ENCODE assay signal across 9 mouse cellular contexts in the genomic region with DNA sequence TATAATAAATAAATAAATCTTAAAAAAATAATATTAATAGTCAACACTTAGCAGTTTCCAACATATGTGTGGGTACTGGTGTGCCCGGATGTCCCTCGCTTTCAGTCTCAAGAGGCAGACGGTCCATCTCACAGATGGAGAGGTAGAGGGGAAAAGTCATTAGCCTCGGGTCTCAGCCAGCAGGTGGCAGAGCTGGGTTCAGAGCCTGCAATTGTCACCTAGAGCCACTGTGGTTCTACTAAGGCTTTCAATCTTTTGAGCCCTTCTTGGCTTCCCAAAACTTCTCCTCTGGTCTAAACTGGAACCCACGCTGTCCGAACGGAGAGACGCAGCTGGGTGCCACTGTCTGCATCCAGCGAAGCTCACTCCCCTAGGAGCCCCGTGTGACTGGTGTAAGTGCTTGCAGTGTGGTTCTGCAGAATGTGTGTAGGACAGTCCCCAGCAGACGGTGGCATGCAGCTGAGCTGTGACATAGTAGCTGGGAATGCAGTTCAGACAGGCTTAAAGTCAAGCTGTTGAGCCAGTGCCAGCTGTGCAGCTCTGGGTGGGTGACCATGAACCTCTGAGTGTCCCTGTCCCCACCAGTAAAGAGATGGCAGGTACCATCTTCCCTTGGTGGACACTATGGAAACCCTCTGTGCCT. TPM values are rescaled to one million over a fixed set of nuclear protein-coding genes. Genes with fewer than 3 reads are reported as not detected.
DNase-seq lines count a peak whose midpoint lies in the region; ATAC-seq lines count a peak whose summit lies in the region.
"Had no signal": no experiment of that assay in that cellular context is flagged by ENCODE, and none has a peak within 500 bp of the region (broad histone marks: within the 10 kb centered on the region; RNA-seq: fewer than 3 reads in every experiment).

No protein-coding gene starts in this region.

- DNase-seq in adrenal gland, adult (ENCODE audit: inconsistent age in 2 of 2, low spot score in 1 of 2): peak; percentile 52 to 72
- no peak for DNase-seq in adrenal gland, postnatal 25 days
- no peak for DNase-seq in neural tube, embryonic 10.5 days (ENCODE audit: extremely low spot score, low spot score)
- DNase-seq in embryo, embryonic 10.5 days (ENCODE audit: low spot score): peak; percentile 37
- DNase-seq in left cerebral cortex, postnatal 25 days (ENCODE audit: low spot score in 2 of 2): peak; percentile 31 to 45
- DNase-seq in embryonic facial prominence, embryonic 10.5 days (ENCODE audit: low spot score): no peak
- DNase-seq in spleen, postnatal 4 days (ENCODE audit: low spot score in 2 of 2): no peak

- H3K4me1 ChIP-seq in neural tube, embryonic 12.5 days: peaks cover 12% of the 10 kb centered on the region
- H3K4me1 ChIP-seq in embryonic facial prominence, embryonic 10.5 days: peaks cover 8% of the 10 kb centered on the region; the same call in 1 of the 2 replicates
- H3K4me1 ChIP-seq: liver, embryonic 15.5 days had no signal

- H3K36me3 ChIP-seq in neural tube, embryonic 12.5 days: no peaks in the 10 kb centered on the region
- H3K36me3 ChIP-seq in embryonic facial prominence, embryonic 10.5 days (replicated peaks): no peaks in the 10 kb centered on the region
- H3K36me3 ChIP-seq: liver, embryonic 15.5 days had no signal

- H3K4me3 ChIP-seq in neural tube, embryonic 12.5 days: no peak overlapping the region
- H3K4me3 ChIP-seq in embryonic facial prominence, embryonic 10.5 days: no peak overlapping the region
- H3K4me3 ChIP-seq: liver, embryonic 15.5 days had no signal

- H3K9ac ChIP-seq in neural tube, embryonic 12.5 days: no peak overlapping the region
- H3K9ac ChIP-seq: liver, embryonic 15.5 days had no signal

- no peak overlapping the region for H3K27ac ChIP-seq in neural tube, embryonic 12.5 days
- no peak overlapping the region for H3K27ac ChIP-seq in embryonic facial prominence, embryonic 10.5 days (replicated peaks)
- H3K27ac ChIP-seq: liver, embryonic 15.5 days had no signal

- no peaks in the 10 kb centered on the region for H3K27me3 ChIP-seq in neural tube, embryonic 12.5 days (replicated peaks)
- peaks cover 7% of the 10 kb centered on the region; the same call in 1 of the 2 replicates for H3K27me3 ChIP-seq in embryonic facial prominence, embryonic 10.5 days (replicated peaks; ENCODE audit: low read depth, poor library complexity, severe bottlenecking)

- ATAC-seq in neural tube, embryonic 12.5 days (ENCODE audit: low FRiP score, low read depth): no peak

- WGBS in neural tube, embryonic 12.5 days: 66% methylated on average over 11 of the region's 11 CpGs
- 63% methylated on average over 11 of the region's 11 CpGs for whole genome bisulfite sequencing in embryonic facial prominence, embryonic 10.5 days

- intact Hi-C loops in left cerebral cortex, postnatal 25 days (cut with DNase I): no loop called here

- H3K9me3 ChIP-seq in neural tube, embryonic 12.5 days: no peaks in the 10 kb centered on the region
- H3K9me3 ChIP-seq in embryonic facial prominence, embryonic 10.5 days: no peaks in the 10 kb centered on the region
- H3K9me3 ChIP-seq: liver, embryonic 15.5 days had no signal

- H3K4me2 ChIP-seq in neural tube, embryonic 12.5 days (replicated peaks): peak overlapping the region; percentile 42; the same call in 1 of the 2 replicates
- H3K4me2 ChIP-seq: liver, embryonic 15.5 days had no signal

RNA-seq across cellular contexts. Expression of a gene that starts 29.2 kb away (rescaled TPM):
- 50.6 and 63.0 TPM in 2 replicates for total RNA-seq in adrenal gland, postnatal 25 days (2021)
- polyA plus RNA-seq in neural tube, embryonic 12.5 days (2016; fragmentation: Nextera tagmentation; extraction: Ambion mirVana): 197 and 198 TPM in 2 replicates
- 100 to 1,000 TPM; 223 to 241 TPM for total RNA-seq in left cerebral cortex, postnatal 25 days (2021)
- 145 and 147 TPM in 2 replicates for polyA plus RNA-seq in embryonic facial prominence, embryonic 10.5 days (2016; fragmentation: Nextera tagmentation; extraction: Ambion mirVana)

RNA-seq across cellular contexts. Expression of a gene that starts 36.9 kb away (rescaled TPM):
- 28.1 and 38.0 TPM in 2 replicates for total RNA-seq in adrenal gland, postnatal 25 days (2021)
- polyA plus RNA-seq in neural tube, embryonic 12.5 days (2016; fragmentation: Nextera tagmentation; extraction: Ambion mirVana): 42.0 and 44.2 TPM in 2 replicates
- 10 to 100 TPM; 33.7 to 40.0 TPM for total RNA-seq in left cerebral cortex, postnatal 25 days (2021)
- polyA plus RNA-seq in embryonic facial prominence, embryonic 10.5 days (2016; fragmentation: Nextera tagmentation; extraction: Ambion mirVana): 50.7 and 53.9 TPM in 2 replicates

Comparison
In these comparisons a context has a peak if more than half of its experiments do, and no peak if none do; other contexts are left out.
1. DNase-seq: peak in adrenal gland, adult (2 of 2), embryo, embryonic 10.5 days (single experiment) and left cerebral cortex, postnatal 25 days (2 of 2); none in adrenal gland, postnatal 25 days (single experiment), neural tube, embryonic 10.5 days (single experiment), embryonic facial prominence, embryonic 10.5 days (single experiment) and spleen, postnatal 4 days (0 of 2).